Mouse (Mus musculus) CD4-positive helper T cell, adult 2 months (primary cell): ENCODE results near the gene Phf20.

Experiments used
- DNase-seq: peaks from one replicate; pipeline ENCODE4 v3.0.0-alpha.2; 2012; ENCODE audit warnings: low read depth, missing footprints, low spot score

The Phf20 gene

GRCm38 (mm10) chr2:156267636-156268035 lies 71.4 kb downstream of the Phf20 start:
- peak; percentile 74 for DNase-seq

GRCm38 (mm10) chr2:156272553-156272952 lies 76.3 kb downstream of the Phf20 start:
- DNase-seq: no peak

GRCm38 (mm10) chr2:156278226-156279017 lies 82.2 kb downstream of the Phf20 start:
- DNase-seq: peak; percentile 84

GRCm38 (mm10) chr2:156281227-156281626 lies 85.0 kb downstream of the Phf20 start:
- no peak for DNase-seq

- DNase-seq: no peak
These were observed 88.9 kb downstream of the Phf20 start for GRCm38 (mm10) chr2:156285161-156285560.

GRCm38 (mm10) chr2:156286733-156287132 lies 90.5 kb downstream of the Phf20 start:
- DNase-seq: no peak

GRCm38 (mm10) chr2:156288222-156288621 lies 92.0 kb downstream of the Phf20 start:
- no peak for DNase-seq

- DNase-seq: no peak
These were observed 93.4 kb downstream of the Phf20 start for GRCm38 (mm10) chr2:156289552-156290160.

GRCm38 (mm10) chr2:156291998-156292397 lies 95.7 kb downstream of the Phf20 start:
- no peak for DNase-seq

GRCm38 (mm10) chr2:156295601-156296063 lies 99.4 kb downstream of the Phf20 start:
- no peak for DNase-seq

GRCm38 (mm10) chr2:156296190-156296589 lies 99.9 kb downstream of the Phf20 start:
- DNase-seq: no peak

GRCm38 (mm10) chr2:156297653-156298052 lies 101.4 kb downstream of the Phf20 start:
- DNase-seq: no peak

- no peak for DNase-seq
These were observed 102.2 kb downstream of the Phf20 start for GRCm38 (mm10) chr2:156298458-156298857.

GRCm38 (mm10) chr2:156302063-156302462 lies 105.8 kb downstream of the Phf20 start:
- no peak for DNase-seq

GRCm38 (mm10) chr2:156304351-156304750 lies 108.1 kb downstream of the Phf20 start:
- no peak for DNase-seq

- DNase-seq: peak; percentile 59
These were observed 109.6 kb downstream of the Phf20 start for GRCm38 (mm10) chr2:156305818-156306217.

GRCm38 (mm10) chr2:156307261-156307660 lies 111.0 kb downstream of the Phf20 start:
- peak; percentile 27 for DNase-seq

GRCm38 (mm10) chr2:156309948-156310347 lies 113.7 kb downstream of the Phf20 start:
- DNase-seq: no peak

GRCm38 (mm10) chr2:156310455-156310854 lies 114.2 kb downstream of the Phf20 start:
- DNase-seq: no peak

- DNase-seq: no peak
These were observed 114.7 kb downstream of the Phf20 start for GRCm38 (mm10) chr2:156310945-156311344.

GRCm38 (mm10) chr2:156311441-156311840 lies 115.2 kb downstream of the Phf20 start:
- DNase-seq: peak; percentile 43

- DNase-seq: peak; percentile 79
These were observed 115.6 kb downstream of the Phf20 start for GRCm38 (mm10) chr2:156311841-156312291.
